Mouse (Mus musculus) cerebellum, postnatal 14 days (tissue): Measurements from ENCODE around the gene Cacna2d1.

Experiments used
- DNase-seq, 2 experiments: peaks; one replicate each; pipeline ENCODE4 v3.0.0; 2021; ENCODE audit warnings: mixed read lengths in 2 of 2

The Cacna2d1 gene

GRCm38 (mm10) chr5:15934376-15935233 lies at the start of gene Cacna2d1:
TSS of gene Cacna2d1 (plus strand) at chr5:15934691.
- DNase-seq: peak; percentile 76 to 84

- DNase-seq: no peak
These were observed 39.4 kb upstream of the Cacna2d1 start for GRCm38 (mm10) chr5:15895098-15895497.

- no peak for DNase-seq
These were observed 37.8 kb upstream of the Cacna2d1 start for GRCm38 (mm10) chr5:15896706-15897105.

- DNase-seq: no peak
These were observed 28.0 kb upstream of the Cacna2d1 start for GRCm38 (mm10) chr5:15906446-15906845.

- no peak for DNase-seq
These were observed 19.6 kb upstream of the Cacna2d1 start for GRCm38 (mm10) chr5:15914931-15915330.

- no peak for DNase-seq
These were observed 6.0 kb upstream of the Cacna2d1 start for GRCm38 (mm10) chr5:15928506-15928905.

- DNase-seq: peak in 1 of 2 experiments; percentile 26
These were observed 1.5 kb upstream of the Cacna2d1 start for GRCm38 (mm10) chr5:15933017-15933416.

- DNase-seq: peak; percentile 70 to 80
These were observed 713 bp upstream of the Cacna2d1 start for GRCm38 (mm10) chr5:15933581-15934375.

GRCm38 (mm10) chr5:15935234-15935728 lies 790 bp downstream of the Cacna2d1 start:
- peak; percentile 80 to 83 for DNase-seq

- peak; percentile 32 to 64 for DNase-seq
These were observed 1.6 kb downstream of the Cacna2d1 start for GRCm38 (mm10) chr5:15935831-15936710.

GRCm38 (mm10) chr5:15941191-15941725 lies 6.8 kb downstream of the Cacna2d1 start:
- no peak for DNase-seq

GRCm38 (mm10) chr5:15942051-15942450 lies 7.6 kb downstream of the Cacna2d1 start:
- DNase-seq: peak; percentile 65 to 69

- DNase-seq: peak; percentile 29 to 48
These were observed 14.0 kb downstream of the Cacna2d1 start for GRCm38 (mm10) chr5:15948290-15949037.

- DNase-seq: no peak
These were observed 25.3 kb downstream of the Cacna2d1 start for GRCm38 (mm10) chr5:15959760-15960159.

- peak; percentile 72 to 77 for DNase-seq
These were observed 27.4 kb downstream of the Cacna2d1 start for GRCm38 (mm10) chr5:15961866-15962265.

GRCm38 (mm10) chr5:15966888-15967287 lies 32.4 kb downstream of the Cacna2d1 start:
- DNase-seq: no peak

- no peak for DNase-seq
These were observed 37.3 kb downstream of the Cacna2d1 start for GRCm38 (mm10) chr5:15971821-15972220.

- no peak for DNase-seq
These were observed 37.9 kb downstream of the Cacna2d1 start for GRCm38 (mm10) chr5:15972351-15972750.

GRCm38 (mm10) chr5:15974652-15975051 lies 40.2 kb downstream of the Cacna2d1 start:
- no peak for DNase-seq

- DNase-seq: no peak
These were observed 44.7 kb downstream of the Cacna2d1 start for GRCm38 (mm10) chr5:15979225-15979624.

- no peak for DNase-seq
These were observed 48.1 kb downstream of the Cacna2d1 start for GRCm38 (mm10) chr5:15982573-15982972.
